Mouse (Mus musculus): ENCODE measurements around the gene 1700008P02Rik. TPM values are rescaled to one million over a fixed set of nuclear protein-coding genes. Genes with fewer than 3 reads are reported as not detected.
"Not testable (repeated sequence)": the region's sequence is repeated elsewhere in the genome, so short reads cannot be mapped to it uniquely, and the experiment has no call there.

The 1700008P02Rik gene
- not detected in 2 replicates for polyA plus RNA-seq (2015; fragmentation: Nextera tagmentation; extraction: Ambion mirVana)

- no peak within 1 kb of the TSS for H3K4me2 ChIP-seq (replicated peaks)
- H3K4me3 ChIP-seq (replicated peaks): no peak within 1 kb of the TSS
- H3K4me1 ChIP-seq: no peaks in the 10 kb centered on the region
- H3K9ac ChIP-seq: no peak within 1 kb of the TSS
- WGBS: 91% methylated on average over 7 of the region's 7 CpGs
- no peaks in the 10 kb centered on the region for H3K36me3 ChIP-seq
- H3K27me3 ChIP-seq: no peaks in the 10 kb centered on the region
- no peaks in the 10 kb centered on the region for H3K9me3 ChIP-seq (replicated peaks)
- H3K27ac ChIP-seq (replicated peaks): no peak within 1 kb of the TSS
- no peak for ATAC-seq (ENCODE audit: insufficient number of reproducible peaks, low FRiP score, low TSS enrichment, low read depth)
Observed at GRCm38 (mm10) chr3:6620343-6620742, at the start of gene 1700008P02Rik. Gene 1700008P02Rik (minus strand): TSS chr3:6620443.

- H3K9ac ChIP-seq: no peak overlapping the region
- no peaks in the 10 kb centered on the region for H3K27me3 ChIP-seq
- H3K4me2 ChIP-seq (replicated peaks): no peak overlapping the region
- H3K9me3 ChIP-seq (replicated peaks): no peaks in the 10 kb centered on the region
- no peaks in the 10 kb centered on the region for H3K4me1 ChIP-seq
- no peak for ATAC-seq (ENCODE audit: insufficient number of reproducible peaks, low FRiP score, low TSS enrichment, low read depth)
- no peaks in the 10 kb centered on the region for H3K36me3 ChIP-seq
- WGBS: 79% methylated on average over 2 of the region's 2 CpGs
- no peak overlapping the region for H3K27ac ChIP-seq (replicated peaks)
- no peak overlapping the region for H3K4me3 ChIP-seq (replicated peaks)
Observed at GRCm38 (mm10) chr3:6649411-6649810, 29.2 kb upstream of the 1700008P02Rik start.

- not testable (repeated sequence) for H3K9ac ChIP-seq; ATAC-seq (ENCODE audit: insufficient number of reproducible peaks, low FRiP score, low TSS enrichment, low read depth); H3K27me3 ChIP-seq; H3K4me2 ChIP-seq (replicated peaks); H3K27ac ChIP-seq (replicated peaks); H3K4me3 ChIP-seq (replicated peaks); H3K4me1 ChIP-seq; H3K9me3 ChIP-seq (replicated peaks); H3K36me3 ChIP-seq
Observed at GRCm38 (mm10) chr3:6638151-6638550, 17.9 kb upstream of the 1700008P02Rik start.

- Histone ChIP-seq H3K36me3 (no peaks in the 10 kb centered on the region), H3K27me3 (no peaks in the 10 kb centered on the region), H3K27ac (replicated peaks) (no peak overlapping the region), H3K4me3 (replicated peaks) (no peak overlapping the region), H3K9ac (no peak overlapping the region), H3K9me3 (replicated peaks) (no peaks in the 10 kb centered on the region), H3K4me2 (replicated peaks) (no peak overlapping the region), H3K4me1 (no peaks in the 10 kb centered on the region)
- ATAC-seq (ENCODE audit: insufficient number of reproducible peaks, low FRiP score, low TSS enrichment, low read depth): no peak
Observed at GRCm38 (mm10) chr3:6634256-6634655, 14.0 kb upstream of the 1700008P02Rik start.

GRCm38 (mm10) chr3:6617881-6618280 lies 2.4 kb downstream of the 1700008P02Rik start:
- Histone ChIP-seq H3K27me3 (no peaks in the 10 kb centered on the region), H3K9ac (no peak overlapping the region), H3K36me3 (no peaks in the 10 kb centered on the region), H3K4me1 (no peaks in the 10 kb centered on the region), H3K4me2 (replicated peaks) (no peak overlapping the region), H3K4me3 (replicated peaks) (no peak overlapping the region), H3K9me3 (replicated peaks) (no peaks in the 10 kb centered on the region), H3K27ac (replicated peaks) (no peak overlapping the region)
- no peak for ATAC-seq (ENCODE audit: insufficient number of reproducible peaks, low FRiP score, low TSS enrichment, low read depth)

Data from embryonic facial prominence, embryonic 15.5 days (tissue).